Mouse (Mus musculus) liver, embryonic 16.5 days (tissue): ENCODE data around the gene Whamm. TPM values are rescaled to one million over a fixed set of nuclear protein-coding genes. Genes with fewer than 3 reads are reported as not detected.

Experiments used
- ATAC-seq: fragments of 200-750 bp; cut with Nextera tagmentation; 2 replicates; pipeline ENCODE4 v1.8.0; 2017; ENCODE audit warnings: low read depth, mild to moderate bottlenecking, moderate number of reproducible peaks, moderate library complexity
- H3K27ac ChIP-seq: fragments of 300-500 bp; sonication (generic); 2 replicates; pipeline ENCODE4 v1.5.1; 2014; ENCODE audit warnings: mild to moderate bottlenecking, low read length
- H3K27me3 ChIP-seq: fragments of 300-500 bp; sonication (generic); 2 replicates; pipeline ENCODE4 v1.6.1; 2014; ENCODE audit warnings: low read depth, low read length, mixed read lengths; ENCODE audit not compliant: control insufficient read depth, insufficient read depth
- H3K36me3 ChIP-seq: fragments of 300-500 bp; sonication (generic); 2 replicates; pipeline ENCODE4 v1.6.1; 2014; ENCODE audit warnings: mild to moderate bottlenecking; ENCODE audit not compliant: control insufficient read depth, insufficient read depth
- H3K4me1 ChIP-seq: fragments of 300-500 bp; sonication (generic); 2 replicates; pipeline ENCODE4 v1.6.1; 2014; ENCODE audit warnings: low read depth, low read length, mixed read lengths; ENCODE audit not compliant: control insufficient read depth
- H3K4me2 ChIP-seq: fragments of 300-500 bp; sonication (generic); 2 replicates; pipeline ENCODE4 v1.6.1; 2014; ENCODE audit warnings: low read depth, low read length, mixed read lengths
- H3K4me3 ChIP-seq: fragments of 300-500 bp; sonication (generic); 2 replicates; pipeline ENCODE4 v1.5.1; 2014; ENCODE audit warnings: low read depth, mild to moderate bottlenecking, low read length
- H3K9ac ChIP-seq: fragments of 300-500 bp; sonication (generic); 2 replicates; pipeline ENCODE4 v1.6.1; 2014; ENCODE audit warnings: low read depth, low read length
- H3K9me3 ChIP-seq: fragments of 300-500 bp; sonication (generic); replicated peaks from 2 replicates; pipeline ENCODE4 v1.6.1; 2016; ENCODE audit warnings: low read length; ENCODE audit not compliant: control insufficient read depth
- WGBS: fragments of 180-500 bp; shearing (Covaris S2); extraction: QIAGEN DNeasy Blood & Tissue Kit; methylation state at CpG from one replicate; pipeline ENCODE4 v1.1.7; 2014; ENCODE audit not compliant: insufficient replicate concordance; 5-methylcytosine and 5-hydroxymethylcytosine counted together
- polyA plus RNA-seq: library from polyadenylated mRNA; unstranded; fragments of >200 nt; fragmentation: Nextera tagmentation; extraction: Ambion mirVana; gene quantifications from 2 replicates; pipeline ENCODE4 v1.2.1, GENCODE M21; 2015

The Whamm gene
- 1.5 and 2.4 TPM in 2 replicates for polyA plus RNA-seq

DNA sequence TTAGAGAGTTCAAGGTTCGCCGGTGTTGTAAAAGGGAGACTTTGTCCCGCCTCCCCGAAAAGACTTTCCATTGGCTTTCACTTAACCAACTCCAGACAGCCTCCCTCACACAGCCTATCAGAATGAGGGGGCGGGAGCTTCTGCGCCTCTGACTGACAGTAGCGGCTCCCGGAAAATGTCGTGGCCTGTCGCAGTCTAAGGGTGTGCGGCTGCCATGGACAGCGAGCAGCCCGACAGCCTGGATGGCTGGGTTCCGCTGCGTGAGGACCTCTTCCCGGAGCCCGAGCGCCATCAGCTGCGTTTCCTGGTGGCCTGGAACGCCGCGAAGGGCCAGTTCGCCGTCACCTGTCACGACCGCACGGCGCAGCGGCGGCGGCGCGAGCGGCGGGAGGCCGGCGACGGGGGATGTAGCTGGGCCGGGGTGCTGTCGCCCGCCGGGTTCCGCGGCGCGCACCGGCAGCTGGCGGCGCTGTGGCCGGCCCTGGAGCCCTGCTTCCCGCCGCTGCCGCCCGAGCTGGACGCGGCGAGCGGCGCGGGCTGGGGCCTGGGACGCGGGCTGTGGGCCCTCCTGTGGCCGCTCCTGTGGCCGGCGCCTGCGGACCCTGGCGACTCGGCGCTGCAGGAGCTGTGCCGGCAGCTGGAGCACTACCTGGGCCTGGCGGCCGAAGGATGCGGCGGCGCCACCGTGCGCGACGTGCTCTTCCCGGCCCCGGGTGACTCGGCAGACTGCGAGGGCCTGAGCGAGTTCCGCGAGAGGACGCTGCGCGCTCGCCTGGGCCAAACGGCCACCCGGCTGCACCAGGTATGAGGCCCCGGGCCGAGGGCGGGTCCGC, at the start of gene Whamm:
Gene Whamm (plus strand): TSS at position 159 of the 833 bp plus-strand sequence.
- Histone ChIP-seq H3K27ac (peak within 1 kb of the TSS; percentile 96), H3K9me3 (no peaks in the 10 kb centered on the region), H3K4me3 (peak within 1 kb of the TSS; percentile 92), H3K4me2 (peak within 1 kb of the TSS; percentile 75), H3K4me1 (peaks cover 14% of the 10 kb centered on the region), H3K27me3 (no peaks in the 10 kb centered on the region), H3K36me3 (peaks cover 5% of the 10 kb centered on the region; the same call in 1 of the 2 replicates), H3K9ac (peak within 1 kb of the TSS; percentile 94)
- under 1% methylated on average over 82 of the region's 96 CpGs for WGBS
- ATAC-seq = peak; percentile 96

DNA sequence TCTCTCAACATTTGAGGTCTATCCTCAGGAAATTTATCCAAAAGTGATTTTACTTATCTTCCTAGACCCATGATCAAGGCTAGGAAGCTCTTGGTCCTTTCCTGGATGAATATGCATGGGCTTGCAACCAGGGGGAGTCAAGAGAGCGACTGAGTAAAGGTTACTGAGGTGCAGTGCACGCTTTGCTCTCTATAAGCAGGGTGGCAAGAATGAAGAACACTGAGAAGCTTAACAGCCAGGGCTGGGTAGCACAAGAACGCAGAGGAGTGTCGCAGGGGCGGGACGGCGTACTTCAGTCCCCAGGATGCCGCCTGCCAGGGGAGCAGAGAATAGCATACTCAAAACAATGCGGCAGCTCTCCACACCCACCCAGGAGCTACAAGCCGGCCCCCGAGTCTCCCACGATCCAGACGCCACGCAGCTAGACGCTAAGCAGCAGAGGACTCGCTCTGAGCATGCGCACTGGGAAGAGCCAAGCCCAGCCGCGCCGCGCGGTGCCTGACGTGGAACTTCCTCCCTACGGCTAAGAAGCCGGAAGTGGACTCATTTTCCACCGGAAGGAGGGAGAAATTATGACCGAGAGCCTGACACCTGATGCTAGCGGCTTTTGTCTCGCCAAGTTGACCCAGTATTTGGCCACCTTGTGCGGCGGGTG, 47.9 kb upstream of the Whamm start:
- H3K27me3 ChIP-seq = no peaks in the 10 kb centered on the region
- H3K27ac ChIP-seq = peak overlapping the region; percentile 86
- ATAC-seq = peak; percentile 95

DNA sequence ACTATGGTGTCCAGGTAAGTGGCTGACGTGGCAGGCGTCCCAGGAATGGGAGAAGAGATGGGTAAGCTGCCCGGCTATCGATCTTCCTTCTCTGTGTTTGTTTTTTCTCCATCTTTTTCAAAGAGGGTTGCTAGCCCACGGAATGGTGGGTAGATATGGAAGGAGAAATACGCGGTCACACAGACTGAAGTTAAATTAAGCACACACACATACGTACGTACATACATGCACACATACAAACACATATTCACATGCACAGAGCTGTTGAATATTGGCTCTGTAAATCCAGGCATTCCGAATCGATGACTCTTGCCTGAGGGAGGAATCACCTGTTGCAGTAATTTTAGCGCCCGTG, 47.4 kb upstream of the Whamm start:
- peak overlapping the region; percentile 86 for H3K27ac ChIP-seq
- peak overlapping the region; percentile 93 for H3K4me2 ChIP-seq
- peaks cover 3% of the 10 kb centered on the region; the same call in 1 of the 2 replicates for H3K36me3 ChIP-seq
- H3K4me1 ChIP-seq = peaks cover 14% of the 10 kb centered on the region
- H3K27me3 ChIP-seq = no peaks in the 10 kb centered on the region
- WGBS = 6% methylated on average over 13 of the region's 13 CpGs
- H3K9ac ChIP-seq = peak overlapping the region; percentile 83
- no peaks in the 10 kb centered on the region for H3K9me3 ChIP-seq
- ATAC-seq = peak; percentile 17; the same call in 1 of the 2 replicates
- peak overlapping the region; percentile 76 for H3K4me3 ChIP-seq

More for the DNA sequence above, 47.9 kb upstream of the Whamm start:
- Histone ChIP-seq H3K9me3 (no peaks in the 10 kb centered on the region), H3K4me1 (peaks cover 14% of the 10 kb centered on the region), H3K4me2 (peak overlapping the region; percentile 93), H3K36me3 (peaks cover 3% of the 10 kb centered on the region; the same call in 1 of the 2 replicates), H3K9ac (peak overlapping the region; percentile 83), H3K4me3 (peak overlapping the region; percentile 76)
- WGBS = under 1% methylated on average over 31 of the region's 31 CpGs

DNA sequence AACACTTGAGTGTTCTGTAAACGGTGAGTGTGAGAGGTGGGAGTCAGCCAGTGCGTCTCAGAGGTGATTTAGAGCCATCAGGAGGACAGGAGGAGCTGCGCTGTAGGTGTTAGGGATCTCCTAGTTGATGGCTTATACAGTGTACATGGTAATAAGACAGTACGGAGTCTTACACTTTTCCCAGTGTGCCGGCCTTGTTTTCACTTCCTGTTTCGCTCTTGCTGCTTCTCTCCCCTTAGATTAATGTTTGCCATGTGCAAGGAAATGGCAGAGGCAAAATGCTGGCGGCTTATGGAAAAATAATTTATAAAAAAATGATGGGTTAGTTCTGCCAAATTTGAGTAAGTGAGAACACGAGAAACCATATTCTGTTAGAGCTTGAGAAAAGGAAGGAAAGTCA, 42.1 kb upstream of the Whamm start:
- 81% methylated on average over 8 of the region's 8 CpGs for WGBS
- no peak overlapping the region for H3K4me3 ChIP-seq
- no peak for ATAC-seq
- H3K9me3 ChIP-seq = no peaks in the 10 kb centered on the region
- no peak overlapping the region for H3K9ac ChIP-seq
- H3K4me2 ChIP-seq = no peak overlapping the region
- H3K27me3 ChIP-seq = no peaks in the 10 kb centered on the region
- peaks cover 31% of the 10 kb centered on the region for H3K36me3 ChIP-seq
- H3K27ac ChIP-seq = no peak overlapping the region
- H3K4me1 ChIP-seq = peaks cover 8% of the 10 kb centered on the region

DNA sequence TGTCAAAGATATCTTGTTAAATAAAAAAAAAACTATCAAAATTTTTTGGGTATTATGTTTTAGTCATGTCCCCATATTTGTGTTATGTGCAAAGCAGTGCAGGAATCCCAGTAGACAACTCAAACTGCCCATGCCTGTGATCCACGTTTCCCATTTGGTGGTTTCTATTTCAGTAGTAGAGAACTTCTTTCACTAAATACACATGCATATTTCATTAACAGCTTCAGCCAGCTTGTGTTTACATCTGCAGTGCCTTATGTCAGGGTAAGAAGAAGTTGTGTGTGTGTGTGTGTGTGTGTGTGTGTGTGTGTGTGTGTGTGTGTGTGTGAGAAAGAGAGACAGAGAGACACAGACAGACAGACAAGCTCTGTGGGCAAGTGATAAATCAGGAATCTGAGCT, 39.6 kb upstream of the Whamm start:
- Histone ChIP-seq H3K36me3 (peaks cover 41% of the 10 kb centered on the region), H3K4me3 (no peak overlapping the region), H3K9ac (no peak overlapping the region), H3K9me3 (no peaks in the 10 kb centered on the region), H3K27ac (no peak overlapping the region), H3K4me2 (no peak overlapping the region), H3K27me3 (no peaks in the 10 kb centered on the region), H3K4me1 (no peaks in the 10 kb centered on the region)
- WGBS = 71% methylated on average over 1 of the region's 1 CpGs
- no peak for ATAC-seq

DNA sequence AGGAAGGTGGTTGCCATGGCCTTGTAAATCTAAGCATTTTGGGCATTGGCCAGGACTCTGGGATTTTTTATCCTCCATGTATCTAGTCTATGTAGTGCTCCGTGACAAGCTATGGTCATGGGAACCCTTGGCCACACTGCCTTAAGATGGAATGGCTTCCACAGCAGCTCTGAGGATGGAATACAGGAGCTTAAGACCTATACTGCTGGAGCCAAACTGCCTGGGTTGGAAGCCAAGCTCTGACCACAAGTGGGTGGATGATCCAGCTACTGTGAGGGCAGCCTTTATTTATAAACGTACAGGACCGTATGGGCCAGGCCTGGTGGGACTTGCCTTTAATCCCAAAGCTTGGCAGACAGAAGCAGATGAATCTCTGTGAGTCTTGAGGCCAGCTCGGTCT, 34.6 kb upstream of the Whamm start:
- Histone ChIP-seq H3K27me3 (no peaks in the 10 kb centered on the region), H3K9ac (no peak overlapping the region), H3K27ac (no peak overlapping the region), H3K4me3 (no peak overlapping the region), H3K4me2 (no peak overlapping the region), H3K9me3 (no peaks in the 10 kb centered on the region), H3K36me3 (peaks cover 29% of the 10 kb centered on the region), H3K4me1 (no peaks in the 10 kb centered on the region)
- ATAC-seq = no peak
- 75% methylated on average over 4 of the region's 4 CpGs for WGBS

DNA sequence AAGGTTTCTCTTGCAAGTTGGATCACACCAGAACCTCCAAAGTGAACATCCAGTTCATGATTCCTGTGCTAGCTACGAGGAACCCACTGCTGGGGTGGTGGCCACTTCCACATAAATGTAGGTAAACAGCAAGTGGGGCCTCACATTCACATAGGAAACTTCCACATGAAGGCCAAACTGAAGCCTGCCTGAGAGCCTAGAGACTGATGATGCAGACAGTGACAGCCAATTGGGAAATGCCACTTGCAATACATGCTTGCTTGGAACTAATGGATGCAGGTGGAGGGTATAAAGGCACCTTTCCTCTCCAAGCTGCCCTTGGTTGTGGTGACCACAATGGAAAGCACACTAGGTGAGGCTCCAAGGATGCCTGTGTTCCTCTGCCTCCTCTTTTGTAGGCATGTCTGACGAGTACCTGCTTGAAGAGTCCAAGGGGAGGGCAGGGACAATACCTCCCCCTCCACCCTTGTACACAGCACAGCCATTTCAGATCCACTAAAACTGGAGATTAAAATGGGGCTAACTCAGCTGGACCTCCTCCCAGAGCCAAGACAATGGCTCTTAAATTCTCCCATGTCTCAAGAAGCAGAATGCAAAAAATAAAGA, 32.9 kb upstream of the Whamm start:
- no peaks in the 10 kb centered on the region for H3K27me3 ChIP-seq
- H3K4me2 ChIP-seq = no peak overlapping the region
- H3K27ac ChIP-seq = no peak overlapping the region
- no peaks in the 10 kb centered on the region for H3K9me3 ChIP-seq
- H3K36me3 ChIP-seq = peaks cover 21% of the 10 kb centered on the region
- no peaks in the 10 kb centered on the region for H3K4me1 ChIP-seq
- no peak for ATAC-seq
- no peak overlapping the region for H3K4me3 ChIP-seq
- no peak overlapping the region for H3K9ac ChIP-seq
- WGBS = 57% methylated on average over 2 of the region's 2 CpGs

DNA sequence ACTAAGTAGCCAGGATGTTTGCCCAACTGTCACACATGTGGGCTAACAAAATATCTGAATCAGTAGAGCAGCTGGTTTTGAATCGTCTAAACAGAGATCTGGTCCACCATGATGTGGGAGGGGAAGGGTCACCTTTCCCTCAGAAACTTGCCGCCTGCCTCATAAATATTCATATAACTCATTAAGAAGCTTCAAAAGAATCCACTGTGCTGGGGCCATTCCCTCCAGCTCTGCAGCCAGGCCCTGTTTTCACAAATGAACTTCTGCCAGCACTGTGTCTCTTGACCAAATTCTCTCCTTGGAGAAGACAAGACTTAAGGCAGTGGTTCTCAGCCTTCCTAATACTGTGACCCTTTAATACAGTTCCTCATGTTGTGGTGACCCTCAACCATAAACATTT, 31.5 kb upstream of the Whamm start:
- Histone ChIP-seq H3K9me3 (no peaks in the 10 kb centered on the region), H3K4me1 (no peaks in the 10 kb centered on the region), H3K4me3 (no peak overlapping the region), H3K9ac (no peak overlapping the region), H3K4me2 (no peak overlapping the region), H3K27ac (no peak overlapping the region), H3K36me3 (peaks cover 8% of the 10 kb centered on the region; the same call in 1 of the 2 replicates), H3K27me3 (no peaks in the 10 kb centered on the region)
- no peak for ATAC-seq
- WGBS = 48% methylated on average over 2 of the region's 2 CpGs
